Mouse (Mus musculus): Measurements from ENCODE around the gene Gpc5.

Gpc5 gene

DNA sequence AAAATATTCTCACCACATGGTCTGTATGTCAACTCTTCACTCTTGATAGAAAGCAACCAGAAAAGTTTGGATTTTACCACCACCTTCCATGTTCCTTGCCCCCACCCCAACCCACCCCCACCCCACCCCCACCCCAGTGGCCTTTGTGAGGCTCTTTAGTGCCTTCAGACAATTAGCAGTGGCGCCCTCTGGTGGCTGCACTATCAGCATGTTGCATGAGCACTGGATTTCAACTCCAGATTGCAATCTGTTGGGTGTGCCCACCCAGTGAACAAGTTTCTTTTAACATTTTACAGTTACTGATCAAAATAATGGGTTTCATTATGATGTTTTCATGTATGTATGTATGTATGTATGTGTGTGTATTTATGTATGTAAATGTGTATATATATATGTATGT is 279.1 kb downstream of the Gpc5 start:
- peak; percentile 14 for DNase-seq

DNA sequence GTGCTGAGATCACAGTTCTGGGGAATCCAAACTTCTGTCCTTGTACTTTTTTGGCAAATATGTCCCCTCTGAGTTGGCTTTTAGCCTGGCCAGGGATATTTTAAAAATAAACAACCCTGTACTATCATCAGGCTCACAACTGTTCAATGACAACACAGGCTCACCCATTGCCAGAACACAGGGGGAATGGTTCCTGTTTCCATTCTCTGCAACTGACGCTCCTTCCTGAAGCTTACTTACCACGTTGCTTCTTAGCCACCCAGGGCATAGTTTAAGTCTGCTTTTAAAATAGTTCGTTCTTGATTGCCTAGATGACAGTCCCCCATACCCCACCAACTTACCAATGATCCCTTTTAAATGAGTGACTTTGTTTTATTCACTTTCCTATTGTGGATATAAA is 299.8 kb downstream of the Gpc5 start:
- DNase-seq: no peak

DNA sequence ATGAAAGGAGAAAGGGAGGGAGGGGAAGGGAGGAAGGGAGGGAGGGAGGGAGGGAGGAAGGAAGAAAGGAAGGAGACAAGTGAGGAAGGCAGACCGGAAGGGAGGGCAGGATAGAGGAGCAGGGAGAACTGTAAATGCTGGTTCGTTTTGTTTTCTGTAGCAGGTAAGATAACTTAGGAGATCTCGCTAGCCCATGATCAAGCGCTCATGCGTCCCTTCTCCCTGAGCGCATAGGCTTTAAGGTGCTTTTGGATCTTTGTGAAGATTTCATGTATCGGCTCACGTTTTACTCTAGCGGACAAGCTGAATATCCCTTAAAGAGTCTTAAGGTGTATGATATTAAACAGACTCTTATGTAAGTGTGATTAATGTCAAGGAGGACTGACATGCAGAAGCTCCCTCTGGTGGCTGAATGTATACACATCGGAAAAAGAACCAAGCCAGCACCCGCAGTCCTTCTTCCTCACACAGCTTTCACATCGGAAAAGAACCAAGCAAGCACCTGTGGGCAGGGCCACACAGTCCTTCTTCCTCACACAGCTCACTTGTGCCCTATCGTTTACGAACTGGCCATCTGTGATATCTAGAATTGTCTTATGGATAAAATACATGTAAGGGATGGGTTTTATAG is 301.0 kb downstream of the Gpc5 start:
- peak; percentile 60 for DNase-seq

DNA sequence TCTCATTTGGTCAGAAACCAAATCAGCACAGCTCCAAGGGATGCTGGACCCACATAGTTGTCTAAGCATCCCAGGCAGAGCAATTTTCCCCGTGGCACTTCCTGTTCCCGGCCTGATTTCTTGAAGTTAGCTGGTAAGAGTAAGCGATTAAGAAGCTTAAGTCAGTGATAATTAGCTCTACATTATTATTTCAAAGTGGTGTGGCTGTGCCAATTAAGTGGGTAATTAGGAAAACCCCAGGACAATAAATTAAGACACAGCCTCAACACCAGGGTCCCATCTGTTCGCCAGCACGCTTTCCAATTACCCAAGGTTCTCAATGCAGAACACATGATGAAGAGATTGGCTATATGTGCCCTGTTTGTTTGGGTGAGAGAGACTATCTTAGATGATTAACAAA is 314.6 kb downstream of the Gpc5 start:
- DNase-seq: peak; percentile 74

DNA sequence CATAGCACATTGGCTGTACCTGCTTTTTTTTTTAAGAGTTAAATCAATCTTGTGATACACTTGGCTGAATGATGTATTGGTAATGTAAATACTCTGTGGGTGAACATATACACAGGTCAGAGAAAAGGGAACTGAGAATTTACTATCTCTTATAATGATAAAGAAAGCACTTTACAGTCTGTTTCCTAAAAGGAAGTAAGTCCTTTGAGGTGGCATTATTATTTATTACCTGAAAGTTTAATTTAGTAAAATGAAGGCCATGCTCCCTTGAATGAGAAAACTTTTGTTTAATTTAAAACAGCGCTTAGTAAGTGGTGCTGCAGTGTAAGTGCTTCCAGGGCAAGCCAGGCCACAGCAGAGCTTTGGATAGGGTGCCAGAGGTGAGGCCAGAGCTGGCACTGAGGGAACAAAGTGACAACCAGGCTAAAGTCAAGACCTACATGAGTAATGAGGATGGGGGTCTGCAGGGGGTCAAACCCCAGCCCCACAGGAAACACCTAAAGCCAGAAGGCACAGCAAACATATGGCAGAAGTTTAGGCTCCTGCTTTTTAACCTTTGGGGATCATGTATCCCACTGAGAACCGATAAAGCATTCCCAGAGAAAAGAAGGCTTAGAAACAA is 315.4 kb downstream of the Gpc5 start:
- DNase-seq: no peak

DNA sequence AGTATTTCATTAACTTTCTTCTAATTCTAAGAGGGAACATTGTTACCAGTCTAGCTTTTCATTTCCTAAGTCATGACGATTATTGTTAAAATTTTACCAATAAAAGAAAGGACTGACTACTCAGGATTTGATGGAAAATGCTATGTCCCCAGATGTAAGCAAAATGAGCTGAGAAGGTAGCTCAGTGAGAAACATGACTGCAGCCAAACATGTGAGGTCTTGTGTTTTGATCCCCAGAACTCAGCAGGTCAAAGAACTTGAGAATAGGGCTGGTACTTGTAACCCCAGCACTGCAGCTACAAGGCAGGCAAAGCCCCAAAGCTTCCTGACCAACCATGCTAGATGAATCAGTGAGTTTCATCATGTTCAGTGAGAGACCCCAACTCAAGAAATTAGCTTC is 318.9 kb downstream of the Gpc5 start:
- no peak for DNase-seq

DNA sequence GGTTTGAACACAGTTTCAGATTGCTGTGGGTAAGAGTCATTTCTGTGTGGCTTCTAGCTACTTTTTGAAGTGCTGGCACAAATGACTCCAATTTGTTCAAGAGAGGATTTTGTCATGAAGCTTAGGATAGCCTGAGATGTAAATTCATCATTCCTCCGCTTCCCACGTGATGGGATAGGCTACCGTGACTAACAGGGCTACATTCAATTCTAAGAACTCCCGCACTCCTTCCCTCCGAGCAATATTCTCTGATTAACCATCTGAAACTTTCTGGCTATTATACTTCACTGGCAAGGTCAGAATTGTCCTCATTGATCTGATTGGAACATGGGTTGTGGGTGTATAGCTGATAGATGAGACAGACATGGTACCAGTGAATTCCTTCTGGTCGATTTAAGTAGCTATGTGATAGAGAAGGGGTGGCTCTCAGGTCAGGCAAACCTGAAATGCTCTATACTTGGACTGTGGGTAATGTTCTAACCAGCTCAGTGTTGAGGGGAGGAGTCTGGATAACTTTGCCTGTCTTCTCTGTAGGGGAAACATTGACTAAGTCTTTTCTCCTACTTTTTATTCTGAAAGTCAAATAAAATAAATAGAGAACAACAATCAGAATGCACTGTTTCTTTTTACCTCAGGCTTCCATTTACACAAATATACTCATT is 319.6 kb downstream of the Gpc5 start:
- no peak for DNase-seq

DNA sequence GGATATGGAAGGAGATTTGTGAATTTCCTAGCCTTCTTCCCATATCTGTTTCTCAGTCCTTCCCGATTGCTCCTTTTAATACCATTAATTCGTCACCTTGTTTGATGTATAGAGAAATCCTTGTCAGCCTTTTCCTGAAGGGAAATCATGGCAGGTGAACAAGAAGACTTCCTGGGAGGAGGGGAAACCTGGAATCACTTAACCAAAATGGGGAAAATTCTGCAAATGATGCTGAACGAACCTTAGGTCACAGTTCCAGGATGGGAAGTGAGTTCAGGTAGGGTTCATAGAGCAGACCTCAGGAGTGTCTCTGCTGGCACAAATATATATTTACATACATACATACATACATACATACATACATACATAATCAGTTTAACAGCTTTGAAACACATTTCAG is 320.8 kb downstream of the Gpc5 start:
- no peak for DNase-seq

DNA sequence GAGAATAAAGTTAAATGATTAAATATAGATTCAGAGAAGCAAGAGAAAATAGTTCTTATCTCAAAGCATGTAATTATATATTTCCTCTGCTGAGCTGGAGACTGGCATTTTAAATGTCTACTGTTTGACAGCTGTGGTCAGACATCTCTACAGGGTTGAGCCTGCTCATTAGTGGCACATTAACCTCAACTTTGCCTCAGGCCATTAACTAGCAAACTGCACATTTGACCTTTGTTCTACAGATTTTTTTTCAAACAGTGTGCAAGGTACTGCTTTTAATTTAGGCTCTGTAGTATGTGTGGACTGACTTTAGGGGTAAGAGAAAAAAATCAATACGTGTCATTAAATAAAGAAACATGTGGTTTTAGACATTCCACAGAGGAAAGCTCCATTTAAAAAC is 321.4 kb downstream of the Gpc5 start:
- DNase-seq: no peak

DNA sequence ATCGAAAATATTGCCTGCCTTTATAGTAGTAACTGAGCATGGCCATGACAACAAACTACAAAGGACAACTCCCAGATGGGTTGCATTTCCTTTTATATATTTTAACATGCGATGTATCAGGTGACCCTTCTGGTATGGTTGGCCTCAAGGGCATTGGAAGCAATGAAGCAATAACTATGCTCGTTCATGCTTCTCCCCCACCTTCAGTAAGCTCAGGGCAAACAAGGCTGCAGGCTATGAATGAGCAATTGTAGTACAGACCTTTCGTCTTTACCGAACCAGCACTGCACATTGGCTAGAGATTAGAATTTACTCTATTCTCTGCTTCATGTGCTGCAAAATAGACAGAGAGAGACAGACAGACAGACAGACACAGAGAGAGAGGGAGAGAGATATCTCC is 322.5 kb downstream of the Gpc5 start:
- DNase-seq: peak; percentile 24

DNA sequence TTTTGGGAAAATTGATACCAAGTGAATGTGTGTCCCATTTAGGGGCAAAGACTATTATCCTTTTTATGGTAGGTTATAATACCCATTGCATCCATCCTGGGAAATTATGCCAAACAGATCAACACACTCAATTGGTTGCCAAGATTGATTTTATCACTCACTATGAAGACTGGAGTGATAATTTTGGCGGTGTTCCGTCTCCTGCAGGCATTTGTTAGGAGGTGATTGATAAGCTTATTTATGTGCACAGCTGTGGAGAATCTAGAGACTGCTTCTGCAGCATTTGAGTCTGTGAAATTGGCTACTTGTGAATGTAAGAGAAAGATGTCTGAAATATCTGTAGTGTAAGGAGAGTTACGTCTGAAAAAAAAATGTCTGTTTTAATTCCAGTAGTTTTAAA is 340.0 kb downstream of the Gpc5 start:
- no peak for DNase-seq

DNA sequence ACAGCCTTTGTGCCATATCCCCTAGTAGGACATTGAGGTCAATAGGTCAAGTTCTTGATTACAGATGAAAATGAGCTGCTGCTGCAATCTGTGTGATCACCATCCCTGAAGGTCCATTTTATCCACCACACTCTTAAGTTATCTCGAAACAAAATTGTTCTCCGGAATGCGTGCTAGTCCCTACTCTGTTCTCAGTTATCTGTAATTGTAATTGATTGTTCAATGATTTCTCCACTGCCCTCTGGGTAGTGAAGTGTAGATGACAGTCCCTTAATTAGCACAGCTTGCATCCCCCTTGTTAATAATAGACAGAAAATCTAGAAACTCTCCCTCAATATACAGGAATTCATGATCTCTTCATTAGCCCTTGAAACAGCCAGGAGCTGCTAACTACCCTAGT is 340.4 kb downstream of the Gpc5 start:
- DNase-seq: peak; percentile 2

DNA sequence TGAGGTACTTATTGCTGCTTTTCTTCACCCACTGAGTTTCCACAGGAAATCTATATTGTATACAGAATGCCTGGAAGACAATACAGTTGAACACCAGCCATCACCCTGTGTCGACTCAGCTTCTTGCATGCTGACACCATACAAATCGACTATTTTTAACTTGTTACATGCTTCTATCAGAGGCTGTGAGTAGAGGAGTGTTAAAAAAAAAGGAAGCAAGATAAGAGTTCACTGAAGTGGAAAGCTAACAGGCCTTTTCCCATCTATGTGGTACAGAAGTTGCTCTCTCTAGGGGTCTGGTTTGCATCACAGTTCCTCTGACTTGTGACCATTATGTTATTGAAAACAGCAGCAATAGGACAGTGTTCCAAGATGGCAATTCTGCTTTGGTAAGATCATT is 344.6 kb downstream of the Gpc5 start:
- DNase-seq: peak; percentile 12

DNA sequence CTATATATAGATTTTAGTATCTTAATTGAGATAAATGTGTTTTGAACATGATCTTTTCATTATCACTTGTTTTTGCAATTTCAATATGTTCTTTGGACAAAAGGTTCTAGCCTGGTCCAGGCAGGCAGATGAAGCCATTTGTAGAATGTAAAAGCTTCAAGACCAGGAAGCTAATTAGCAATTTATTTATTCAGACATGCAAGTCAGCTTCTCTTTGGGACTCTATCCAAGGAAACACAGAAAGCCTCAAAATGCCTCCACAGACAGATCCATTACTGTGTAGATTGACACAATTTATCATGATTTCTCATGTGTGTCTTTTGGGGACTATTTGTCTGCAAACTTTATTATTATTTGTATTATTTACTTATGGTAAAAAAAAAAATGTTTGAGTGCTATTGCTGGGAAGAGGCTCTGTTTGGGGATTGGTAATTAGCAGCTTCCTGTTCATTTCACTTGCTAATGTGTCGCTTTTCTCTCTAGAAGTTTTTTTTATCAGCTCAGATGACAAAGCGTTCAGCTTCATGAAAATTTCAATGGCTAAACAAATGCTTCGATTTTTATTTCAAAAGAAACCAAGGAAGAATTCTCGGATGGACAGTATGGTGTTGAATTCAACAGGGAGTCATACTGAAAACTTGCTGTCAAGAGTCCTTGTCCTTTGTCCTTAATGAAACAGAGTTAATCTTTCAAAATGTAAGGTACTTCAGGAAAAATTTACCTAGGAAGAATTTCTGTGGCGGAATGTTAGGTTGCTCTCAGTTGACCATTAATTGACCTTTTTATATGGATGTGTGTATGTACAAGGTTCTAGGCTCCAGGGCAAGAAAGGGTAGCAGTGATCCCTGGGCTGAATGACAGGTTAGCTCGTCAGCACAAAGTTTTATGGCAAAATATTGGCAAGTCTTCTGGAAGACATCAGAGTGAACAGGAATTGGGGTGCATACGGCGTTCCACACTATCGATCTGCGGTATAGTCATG is 353.1 kb downstream of the Gpc5 start:
- no peak for DNase-seq

DNA sequence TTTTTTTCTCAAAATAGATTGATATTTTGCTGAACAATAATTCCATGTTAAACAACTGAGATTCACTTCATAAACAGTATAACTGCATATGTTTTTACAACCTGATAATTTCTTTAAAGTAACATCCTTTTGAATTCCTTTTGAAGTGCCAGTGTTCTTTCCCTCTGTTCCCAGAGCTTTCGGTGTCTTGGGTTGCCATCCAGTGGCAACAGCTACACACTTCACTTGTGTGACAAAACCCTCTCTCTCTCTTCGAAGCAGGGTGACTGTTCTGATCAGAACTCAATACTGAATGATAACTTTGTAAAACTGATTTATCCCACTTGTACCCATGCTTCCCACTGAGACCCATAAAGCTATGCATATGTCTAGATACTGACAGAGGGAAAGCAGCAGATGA is 358.9 kb downstream of the Gpc5 start:
- peak; percentile 2 for DNase-seq

DNA sequence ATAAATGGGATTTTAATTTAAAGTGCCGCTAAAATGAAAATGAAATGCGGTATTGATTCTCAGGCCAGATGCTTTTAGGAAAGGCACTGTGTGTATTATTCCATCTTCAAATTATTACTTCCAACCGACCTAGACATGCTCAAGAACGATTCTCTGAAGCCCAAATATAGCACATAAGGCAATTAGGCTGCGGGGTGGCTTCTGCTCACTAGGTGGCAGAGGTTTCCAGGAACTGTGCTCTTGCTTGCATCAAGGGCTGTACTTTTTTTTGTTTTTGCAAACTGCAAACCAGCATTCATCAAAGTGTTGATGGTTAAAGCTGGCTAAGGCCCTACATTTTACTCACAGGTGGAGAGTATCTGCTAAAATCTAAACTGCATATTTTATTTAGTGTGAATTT is 375.9 kb downstream of the Gpc5 start:
- DNase-seq: peak; percentile 22

DNA sequence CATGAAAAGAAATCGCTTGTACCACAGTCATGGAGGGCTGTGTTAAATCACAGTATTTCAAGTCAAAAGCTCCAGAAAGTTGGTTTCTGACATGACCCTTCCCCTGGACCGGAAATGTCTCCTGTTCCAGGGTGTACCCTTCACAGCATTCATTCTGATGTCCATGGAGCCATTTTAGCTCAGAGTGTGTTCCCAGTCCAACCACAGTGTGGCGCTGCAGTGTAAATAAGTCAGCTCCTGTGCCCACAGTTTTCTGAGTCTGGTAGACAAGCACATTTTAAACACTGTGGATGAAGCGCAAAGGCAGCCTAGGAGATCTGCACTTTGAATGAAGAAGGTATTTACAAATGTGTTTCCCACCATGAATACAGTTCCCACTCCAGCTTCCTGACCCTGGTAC is 383.2 kb downstream of the Gpc5 start:
- DNase-seq: peak; percentile 69

DNA sequence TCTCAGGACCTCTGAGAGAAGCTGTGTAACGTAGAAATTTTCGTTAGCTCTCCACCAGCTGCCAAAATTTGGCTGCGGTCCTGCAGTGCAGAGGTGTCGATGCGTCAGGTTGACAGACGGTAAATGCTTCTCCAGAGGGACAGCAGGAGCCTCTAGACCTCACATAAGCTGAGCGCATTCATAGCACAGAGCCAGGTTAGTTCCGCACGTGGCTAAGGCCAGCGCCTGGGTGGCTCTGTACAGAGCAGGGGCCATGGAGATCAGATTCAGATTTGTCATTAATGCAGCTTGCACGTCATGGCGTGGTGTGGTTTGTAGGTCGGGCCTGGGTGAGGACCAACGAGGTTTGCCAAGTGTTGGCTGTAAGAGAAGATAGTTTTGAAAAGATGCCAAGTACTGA is 385.3 kb downstream of the Gpc5 start:
- DNase-seq: no peak

DNA sequence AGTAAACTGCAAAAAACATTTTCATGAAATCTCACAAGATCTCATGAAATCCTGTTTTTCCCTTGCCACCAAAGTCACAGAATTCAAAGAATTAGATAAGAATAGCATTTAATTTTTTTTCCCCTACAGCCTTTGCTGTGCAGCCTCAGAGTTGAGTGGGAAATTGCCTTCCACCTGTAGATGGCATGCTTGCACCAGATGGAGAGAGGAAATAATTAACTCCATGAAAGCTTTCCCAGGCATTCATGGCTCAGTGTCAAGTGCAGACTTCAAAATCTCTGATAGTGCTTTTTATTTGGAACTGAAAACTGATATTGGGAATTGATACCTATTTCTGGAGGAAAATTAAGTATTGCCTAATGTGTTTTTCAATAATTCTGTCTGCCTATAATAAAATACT is 393.1 kb downstream of the Gpc5 start:
- peak; percentile 44 for DNase-seq

DNA sequence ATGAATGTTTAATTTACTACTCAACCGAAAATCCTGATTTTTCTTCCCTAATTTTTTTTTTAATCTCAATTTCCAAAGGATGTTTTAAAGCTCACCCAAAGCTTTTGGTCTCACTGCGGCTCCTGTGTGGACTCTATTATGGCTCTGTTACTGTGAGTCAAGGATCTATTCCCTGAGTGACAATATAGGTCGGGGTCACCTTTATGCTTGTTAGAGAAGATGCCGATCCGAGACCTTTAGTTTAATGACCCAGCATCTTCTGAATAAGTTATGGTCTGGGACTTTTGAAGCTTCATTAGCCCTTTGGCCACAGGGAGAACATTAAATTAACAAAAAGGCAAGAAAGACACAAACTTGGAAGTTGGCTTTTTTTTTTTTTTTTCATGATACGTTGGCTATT is 408.8 kb downstream of the Gpc5 start:
- DNase-seq: no peak

DNA sequence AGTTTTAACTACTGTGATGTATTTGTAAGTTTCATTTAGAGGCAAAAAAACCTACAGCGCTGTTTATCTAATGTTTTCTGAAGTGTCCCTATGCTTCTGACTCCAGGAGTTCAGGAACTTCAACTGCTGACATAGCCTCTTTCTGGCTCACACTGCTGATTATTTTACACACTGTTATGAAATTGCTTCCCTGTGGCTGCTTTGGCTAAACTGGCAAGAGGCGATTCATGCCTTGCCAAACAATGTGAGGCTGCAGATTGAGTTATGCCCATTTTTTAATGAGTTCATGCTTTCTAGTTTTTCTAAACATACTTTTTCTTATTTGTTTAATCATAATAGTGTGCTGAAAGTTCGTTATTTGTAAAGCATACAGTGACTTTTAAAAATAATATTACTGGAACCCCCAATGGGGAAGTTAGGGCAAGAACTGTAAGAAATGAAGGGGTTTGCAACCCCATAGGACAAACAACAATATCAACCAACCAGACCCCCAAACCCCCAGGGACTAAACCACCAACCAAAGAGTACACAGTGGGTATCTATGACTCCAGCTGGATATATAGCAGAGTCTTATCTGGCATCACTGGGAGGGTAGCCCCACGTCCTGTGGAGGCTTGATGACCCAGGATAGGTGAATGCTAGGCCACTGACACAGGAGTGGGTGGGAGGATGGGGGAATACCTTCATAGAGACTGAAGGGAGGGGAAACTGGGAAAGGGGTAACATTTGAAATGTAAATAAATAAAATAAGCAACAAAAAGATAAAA is 454.7 kb downstream of the Gpc5 start:
- no peak for DNase-seq

DNA sequence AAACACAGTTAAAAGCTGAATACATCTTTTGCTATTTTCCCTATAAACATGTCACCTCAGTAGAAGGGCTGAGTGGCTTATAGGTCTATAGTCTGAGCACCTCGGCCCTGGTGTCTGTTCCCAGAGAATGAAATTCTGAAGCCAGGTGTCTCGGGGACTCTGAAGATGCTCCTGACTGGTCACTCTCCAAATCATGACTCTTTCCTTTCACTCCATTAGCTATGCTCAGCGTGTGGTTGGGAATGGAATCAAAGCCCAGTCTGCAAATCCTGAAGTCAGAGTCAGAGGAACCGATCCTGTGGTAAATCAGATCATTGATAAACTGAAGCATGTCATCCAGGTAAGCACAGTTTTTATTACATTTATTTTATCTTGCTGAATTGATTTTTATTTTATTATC is 460.0 kb downstream of the Gpc5 start:
- DNase-seq: no peak
